Mouse (Mus musculus) stomach, embryonic 16.5 days (tissue): ENCODE results near the gene Nags. TPM values are rescaled to one million over a fixed set of nuclear protein-coding genes. Genes with fewer than 3 reads are reported as not detected.

Experiments
- ATAC-seq: fragments of 200-750 bp; cut with Nextera tagmentation; 2 replicates; pipeline ENCODE4 v1.8.0; 2017; ENCODE audit warnings: moderate number of reproducible peaks, moderate TSS enrichment; ENCODE audit not compliant: insufficient read depth, low FRiP score
- H3K27ac ChIP-seq: fragments of 300-500 bp; sonication (generic); 2 replicates; pipeline ENCODE4 v1.5.1; 2014; ENCODE audit warnings: low read length
- H3K27me3 ChIP-seq: fragments of 300-500 bp; sonication (generic); 2 replicates; pipeline ENCODE4 v1.6.1; 2014; ENCODE audit warnings: low read length, control low read depth, mixed read lengths; ENCODE audit not compliant: control insufficient read depth, insufficient read depth
- H3K36me3 ChIP-seq: fragments of 300-500 bp; sonication (generic); 2 replicates; pipeline ENCODE4 v1.6.1; 2014; ENCODE audit warnings: low read length; ENCODE audit not compliant: control insufficient read depth, insufficient read depth
- H3K4me1 ChIP-seq: fragments of 300-500 bp; sonication (generic); 2 replicates; pipeline ENCODE4 v1.6.1; 2014; ENCODE audit warnings: low read length, control low read depth, mixed read lengths; ENCODE audit not compliant: control insufficient read depth, insufficient read depth
- H3K4me2 ChIP-seq: fragments of 300-500 bp; sonication (generic); 2 replicates; pipeline ENCODE4 v1.6.1; 2014; ENCODE audit warnings: low read depth, low read length, mixed read lengths
- H3K4me3 ChIP-seq: fragments of 300-500 bp; sonication (generic); replicated peaks from 2 replicates; pipeline ENCODE4 v1.5.1; 2014; ENCODE audit warnings: mild to moderate bottlenecking, low read length
- H3K9ac ChIP-seq: fragments of 300-500 bp; sonication (generic); 2 replicates; pipeline ENCODE4 v1.6.1; 2014; ENCODE audit warnings: low read length
- H3K9me3 ChIP-seq: fragments of 300-500 bp; sonication (generic); replicated peaks from 2 replicates; pipeline ENCODE4 v1.6.1; 2016; ENCODE audit warnings: low read length, control low read depth; ENCODE audit not compliant: control insufficient read depth
- WGBS: fragments of 180-500 bp; shearing (Covaris S2); extraction: QIAGEN DNeasy Blood & Tissue Kit; methylation state at CpG from one replicate; pipeline ENCODE4 v1.1.7; 2014; 5-methylcytosine and 5-hydroxymethylcytosine counted together
- polyA plus RNA-seq: library from polyadenylated mRNA; unstranded; fragments of >200 nt; fragmentation: Nextera tagmentation; extraction: Ambion mirVana; gene quantifications from 2 replicates; pipeline ENCODE4 v1.2.1, GENCODE M21; 2015

Nags gene
- polyA plus RNA-seq, 1 experiment from 2014 or later: 4.2 TPM

GRCm38 (mm10) chr11:102116241-102116640, 29.1 kb upstream of the Nags start:
- 41% methylated on average over 8 of the region's 8 CpGs for WGBS
- Histone ChIP-seq H3K9me3 (0 out of 2 replicates have a peak, but pooled peaks cover 2% of the 10 kb centered on the region), H3K4me1 (no peaks in the 10 kb centered on the region), H3K27me3 (no peaks in the 10 kb centered on the region), H3K4me3 (no peak overlapping the region), H3K27ac (no peak overlapping the region), H3K36me3 (no peaks in the 10 kb centered on the region), H3K9ac (no peak overlapping the region), H3K4me2 (no peak overlapping the region)
- no peak for ATAC-seq

- H3K36me3 ChIP-seq: no peaks in the 10 kb centered on the region
- no peak for ATAC-seq
- WGBS: 66% methylated on average over 6 of the region's 6 CpGs
These were observed 27.9 kb upstream of the Nags start for GRCm38 (mm10) chr11:102117386-102117785.

DNA sequence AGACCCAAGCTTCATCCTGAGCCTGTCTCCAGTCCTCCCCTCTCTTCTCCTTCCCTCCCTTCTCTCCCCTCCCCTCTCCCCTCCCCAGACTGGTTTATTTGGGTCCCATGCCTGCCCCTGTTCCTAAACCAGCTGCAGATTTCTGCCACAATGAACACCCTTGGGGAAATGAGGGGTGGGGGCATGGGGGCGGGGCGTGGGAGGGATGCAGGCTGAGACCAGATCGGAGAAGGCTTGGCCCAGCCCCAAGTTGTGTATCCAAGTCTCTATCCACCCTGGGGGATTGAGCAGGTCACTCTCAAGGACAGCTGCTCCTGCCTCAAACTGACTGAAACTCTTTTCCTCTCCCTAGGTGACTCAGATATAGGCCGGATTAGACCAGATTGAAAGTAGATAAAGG, 10.8 kb upstream of the Nags start:
- no peak overlapping the region for H3K4me2 ChIP-seq
- H3K36me3 ChIP-seq: no peaks in the 10 kb centered on the region
- H3K27ac ChIP-seq: no peak overlapping the region
- 0 out of 2 replicates have a peak, but pooled peaks have one; percentile 14 for ATAC-seq
- 20% methylated on average over 4 of the region's 4 CpGs for WGBS
- no peak overlapping the region for H3K9ac ChIP-seq
- H3K9me3 ChIP-seq: no peaks in the 10 kb centered on the region
- H3K27me3 ChIP-seq: no peaks in the 10 kb centered on the region; the same call in 1 of the 2 replicates
- no peaks in the 10 kb centered on the region for H3K4me1 ChIP-seq
- H3K4me3 ChIP-seq: no peak overlapping the region

More at GRCm38 (mm10) chr11:102117386-102117785, 27.9 kb upstream of the Nags start:
- no peak overlapping the region for H3K4me3 ChIP-seq
- 0 out of 2 replicates have a peak, but pooled peaks cover 2% of the 10 kb centered on the region for H3K9me3 ChIP-seq
- no peaks in the 10 kb centered on the region for H3K27me3 ChIP-seq
- no peak overlapping the region for H3K4me2 ChIP-seq
- H3K9ac ChIP-seq: no peak overlapping the region
- H3K27ac ChIP-seq: no peak overlapping the region
- no peaks in the 10 kb centered on the region for H3K4me1 ChIP-seq

DNA sequence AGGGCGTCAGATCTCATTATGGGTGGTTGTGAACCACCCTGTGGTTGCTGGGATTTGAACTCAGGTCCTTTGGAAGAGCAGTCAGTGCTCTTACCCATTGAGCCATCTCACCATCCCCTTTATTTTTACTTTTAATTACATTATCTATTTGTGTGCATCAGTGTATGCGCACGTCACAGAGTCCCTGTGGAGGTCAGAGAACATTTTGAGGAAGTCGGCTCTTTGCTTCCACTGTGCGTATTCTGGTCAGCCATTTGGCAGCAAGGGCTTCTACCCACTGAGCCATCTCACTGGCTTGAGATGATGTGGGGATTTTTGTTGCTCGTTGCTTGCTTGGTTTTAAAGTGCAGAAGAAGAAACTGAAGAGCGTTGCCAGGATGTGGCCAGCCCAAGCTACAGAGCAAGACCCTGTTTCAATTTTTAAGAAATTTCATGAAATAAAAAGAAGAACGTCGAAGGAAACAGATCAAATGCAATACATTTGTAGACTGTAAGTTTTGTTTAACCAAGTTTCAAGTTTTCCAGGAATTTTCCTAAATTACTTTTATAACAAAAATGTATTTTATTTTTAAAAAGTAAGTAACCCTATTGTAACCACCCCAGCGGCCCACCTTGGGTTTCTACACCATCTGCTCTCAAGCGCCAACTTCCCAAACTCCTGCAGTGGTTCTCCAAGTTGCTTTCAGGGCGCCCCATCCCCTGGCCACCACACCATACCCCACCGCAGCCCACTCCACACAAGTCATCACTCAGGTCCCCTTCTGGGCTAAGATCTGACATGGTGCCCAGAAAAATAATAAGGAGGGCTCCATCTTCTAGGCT, 7.5 kb upstream of the Nags start:
- peak overlapping the region; percentile 62 for H3K9ac ChIP-seq
- 42% methylated on average over 13 of the region's 13 CpGs for WGBS
- no peak for ATAC-seq

DNA sequence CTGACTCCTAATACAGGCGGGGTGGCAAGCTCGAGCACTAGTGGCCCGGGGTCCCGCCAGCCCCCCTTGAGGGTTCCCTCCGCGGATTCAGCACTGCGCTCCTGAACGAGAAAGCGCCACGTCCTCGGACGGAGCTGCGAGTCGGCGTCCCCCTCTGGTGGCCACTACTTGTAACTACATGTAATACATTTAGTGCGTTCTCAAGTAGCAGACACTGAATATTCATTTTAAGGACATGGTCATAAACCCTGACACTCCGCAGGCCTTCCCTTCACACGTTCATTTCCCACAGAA, 6.9 kb upstream of the Nags start:
- ATAC-seq: no peak
- Histone ChIP-seq H3K27me3 (no peaks in the 10 kb centered on the region; the same call in 1 of the 2 replicates), H3K9ac (peak overlapping the region; percentile 62), H3K4me3 (peak overlapping the region; percentile 31), H3K4me1 (no peaks in the 10 kb centered on the region), H3K4me2 (peak overlapping the region; percentile 59), H3K36me3 (no peaks in the 10 kb centered on the region), H3K27ac (no peak overlapping the region), H3K9me3 (no peaks in the 10 kb centered on the region)
- WGBS: under 1% methylated on average over 18 of the region's 18 CpGs

More for the DNA sequence above, 7.5 kb upstream of the Nags start:
- Histone ChIP-seq H3K4me3 (peak overlapping the region; percentile 31), H3K4me2 (peak overlapping the region; percentile 59), H3K9me3 (no peaks in the 10 kb centered on the region), H3K27me3 (no peaks in the 10 kb centered on the region; the same call in 1 of the 2 replicates), H3K27ac (no peak overlapping the region), H3K36me3 (no peaks in the 10 kb centered on the region), H3K4me1 (no peaks in the 10 kb centered on the region)

DNA sequence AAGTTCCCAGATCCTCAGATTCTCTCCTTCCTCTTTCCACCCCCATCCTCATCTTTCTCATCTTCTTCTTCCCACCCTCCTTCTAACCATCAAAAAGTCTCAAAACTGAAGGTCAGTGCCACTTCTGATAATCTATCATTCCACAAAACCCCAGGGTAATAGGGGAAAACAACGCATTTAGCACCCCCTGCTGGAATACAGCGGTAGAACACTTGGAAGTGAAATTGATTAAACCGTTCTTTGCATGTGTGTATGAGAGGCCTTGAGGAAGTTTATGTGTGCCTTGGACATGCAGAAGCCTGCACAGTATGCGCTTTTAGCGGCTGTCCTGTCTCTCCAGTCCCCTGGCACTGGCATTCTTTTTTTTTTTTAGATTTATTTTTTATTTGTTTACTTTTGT, 4.8 kb upstream of the Nags start:
- Histone ChIP-seq H3K9ac (no peak overlapping the region), H3K4me2 (no peak overlapping the region), H3K4me1 (no peaks in the 10 kb centered on the region), H3K27me3 (peaks cover 10% of the 10 kb centered on the region), H3K27ac (no peak overlapping the region), H3K36me3 (no peaks in the 10 kb centered on the region), H3K4me3 (no peak overlapping the region), H3K9me3 (no peaks in the 10 kb centered on the region)
- ATAC-seq: no peak
- WGBS: 3% methylated on average over 5 of the region's 5 CpGs

- 54% methylated on average over 7 of the region's 7 CpGs for WGBS
- peak; percentile 54; the same call in 1 of the 2 replicates for ATAC-seq
- H3K36me3 ChIP-seq: no peaks in the 10 kb centered on the region
- no peak overlapping the region for H3K9ac ChIP-seq
- H3K4me2 ChIP-seq: no peak overlapping the region
- H3K27me3 ChIP-seq: peaks cover 28% of the 10 kb centered on the region
- no peaks in the 10 kb centered on the region for H3K9me3 ChIP-seq
- no peak overlapping the region for H3K27ac ChIP-seq
- H3K4me1 ChIP-seq: no peaks in the 10 kb centered on the region
- no peak overlapping the region for H3K4me3 ChIP-seq
These were observed 3.0 kb upstream of the Nags start for GRCm38 (mm10) chr11:102142355-102142754.

DNA sequence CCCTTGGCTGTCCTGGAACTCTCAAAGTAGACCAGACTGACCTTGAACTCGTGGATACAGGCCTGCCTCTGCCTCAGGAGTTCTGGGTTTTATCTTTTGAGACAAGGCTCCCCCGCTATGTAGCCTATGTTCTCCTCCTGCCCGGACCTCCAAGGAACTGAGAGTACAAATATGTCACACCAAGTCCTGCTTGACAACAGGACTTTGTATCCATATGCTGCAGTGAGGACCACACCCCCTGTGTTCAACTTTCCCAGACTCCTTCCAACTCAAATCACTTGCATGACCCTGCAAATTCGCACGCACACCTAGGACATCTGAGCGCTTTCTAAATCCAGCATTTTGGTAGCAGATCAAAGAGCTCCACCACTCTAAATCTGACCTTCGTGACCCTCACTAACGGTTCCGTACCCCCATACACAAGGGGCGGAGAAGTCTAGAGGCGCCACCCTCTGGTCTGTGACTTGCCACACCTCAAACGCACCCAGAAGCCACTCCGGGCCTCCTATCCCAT, 299 bp upstream of the Nags start:
- Histone ChIP-seq H3K27me3 (peaks cover 45% of the 10 kb centered on the region), H3K9ac (peak overlapping the region; percentile 17; the same call in 1 of the 2 replicates), H3K36me3 (no peaks in the 10 kb centered on the region), H3K4me2 (peak overlapping the region; percentile 44), H3K9me3 (no peaks in the 10 kb centered on the region), H3K4me1 (no peaks in the 10 kb centered on the region), H3K27ac (no peak overlapping the region), H3K4me3 (peak overlapping the region; percentile 30)
- peak; percentile 63; the same call in 1 of the 2 replicates for ATAC-seq
- WGBS: 29% methylated on average over 13 of the region's 13 CpGs

GRCm38 (mm10) chr11:102146005-102146404, 692 bp downstream of the Nags start:
- peaks cover 45% of the 10 kb centered on the region for H3K27me3 ChIP-seq
- no peaks in the 10 kb centered on the region for H3K9me3 ChIP-seq
- WGBS: 9% methylated on average over 16 of the region's 16 CpGs
- no peaks in the 10 kb centered on the region for H3K36me3 ChIP-seq
- peak overlapping the region; percentile 44 for H3K4me2 ChIP-seq
- H3K4me1 ChIP-seq: no peaks in the 10 kb centered on the region
- no peak overlapping the region for H3K27ac ChIP-seq
- no peak overlapping the region; the same call in 1 of the 2 replicates for H3K9ac ChIP-seq
- ATAC-seq: no peak
- peak overlapping the region; percentile 30 for H3K4me3 ChIP-seq
